Mouse (Mus musculus) monocyte, adult 2 months (primary cell): ENCODE results near the gene Nudt22.

Experiments
- DNase-seq, 2 experiments: peaks; one replicate each; pipeline ENCODE4 v3.0.0; 2022; ENCODE audit warnings: low spot score in 2 of 2, low read depth in 1 of 2

Nudt22 gene

DNA sequence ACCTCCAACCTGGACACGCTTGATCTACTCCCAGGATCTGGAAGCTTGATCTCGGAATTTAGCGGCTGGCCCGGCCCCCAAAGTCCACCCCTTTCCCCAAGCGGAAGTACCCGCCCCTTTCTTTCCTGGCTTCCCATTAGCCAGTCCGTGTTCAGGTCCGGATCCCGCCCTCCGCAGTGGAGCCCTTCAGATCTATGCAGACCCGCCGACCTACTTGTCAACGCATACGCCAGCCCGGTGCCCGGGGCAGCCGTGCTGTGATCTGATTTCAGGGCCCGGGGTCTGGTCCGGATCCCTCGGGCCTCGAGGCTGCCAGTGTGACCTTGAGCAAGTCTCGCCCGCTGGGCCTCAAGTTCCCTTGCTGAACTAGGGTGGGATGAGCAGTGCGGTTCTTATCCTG, at the start of gene Nudt22, which contains the start of gene Trpt1:
Gene Nudt22 (minus strand): TSS at position 112 of the 400 bp plus-strand sequence.
Gene Trpt1 (plus strand): TSS at position 126 of the 400 bp plus-strand sequence.
- peak in 1 of 2 experiments; percentile 50 for DNase-seq

GRCm38 (mm10) chr19:7044706-7045105, 48.8 kb upstream of the Nudt22 start:
- no peak for DNase-seq

DNA sequence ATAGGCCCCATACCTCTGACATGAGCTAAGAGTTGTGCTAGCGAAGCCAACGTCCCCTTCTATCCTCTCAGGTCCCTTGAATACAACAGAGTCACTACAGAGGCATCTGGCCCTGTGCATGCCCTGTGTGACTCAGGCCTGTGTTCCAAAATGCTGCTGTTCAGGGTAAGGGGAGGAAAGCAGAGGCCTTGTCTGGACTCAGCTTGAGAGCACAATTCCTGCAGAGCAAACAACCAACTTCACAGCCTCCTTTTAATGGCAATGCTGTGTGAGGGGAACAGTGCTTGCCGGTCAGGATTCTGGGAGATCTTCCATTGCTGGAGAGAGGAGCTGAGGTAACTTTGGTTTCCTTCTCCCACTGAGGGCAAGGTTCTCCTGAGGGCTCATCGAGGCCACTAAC, 48.4 kb upstream of the Nudt22 start:
- DNase-seq = no peak

- no peak for DNase-seq
These were observed 45.3 kb upstream of the Nudt22 start for GRCm38 (mm10) chr19:7041171-7041570.

- no peak for DNase-seq
These were observed 44.8 kb upstream of the Nudt22 start for GRCm38 (mm10) chr19:7040637-7041130.

DNA sequence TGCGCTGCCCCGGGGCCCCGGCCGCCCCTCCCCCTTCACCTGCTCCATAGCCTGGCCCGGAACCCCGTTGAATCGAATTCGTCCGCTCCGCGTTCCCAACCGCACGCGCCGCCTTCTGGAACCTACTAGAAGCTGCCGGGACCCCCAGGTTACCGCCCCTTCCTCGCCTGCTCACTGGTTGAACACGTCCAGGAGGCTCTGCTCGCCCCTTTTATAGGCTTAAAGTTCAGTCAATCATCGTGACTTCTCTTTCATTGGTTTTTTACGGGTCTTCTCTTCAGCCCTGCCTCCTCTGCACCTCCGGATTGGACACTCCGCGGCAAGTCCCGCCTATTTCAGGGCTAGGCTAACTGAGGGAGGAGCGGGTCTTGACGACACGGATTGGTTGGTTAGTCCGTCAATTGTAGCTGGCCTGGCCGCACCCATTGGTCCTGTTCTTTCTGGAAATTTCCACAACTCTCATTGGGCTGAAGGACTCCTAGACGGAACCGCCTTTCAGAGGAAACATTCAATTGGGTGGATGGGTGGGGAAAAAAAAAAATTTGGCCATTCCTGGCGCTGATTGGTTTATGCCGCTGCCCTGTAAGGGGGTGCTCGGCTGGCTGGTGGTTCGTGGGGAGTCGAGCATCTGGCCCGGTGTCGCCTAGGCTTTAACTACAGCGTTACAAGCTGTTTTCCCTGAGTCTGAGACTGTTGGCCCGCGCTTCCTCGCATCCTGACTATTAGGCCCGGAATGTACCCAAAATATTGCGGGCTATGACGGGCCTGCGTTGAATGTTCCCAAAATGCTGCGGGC, 44.1 kb upstream of the Nudt22 start, which contains the start of gene Stip1:
Gene Stip1 (minus strand): TSS at position 127 of the 796 bp plus-strand sequence.
- DNase-seq = peak; percentile 97 to 99

GRCm38 (mm10) chr19:7039088-7039720, 43.3 kb upstream of the Nudt22 start:
- peak in 1 of 2 experiments; percentile 18 for DNase-seq

- DNase-seq = no peak
These were observed 38.1 kb upstream of the Nudt22 start for GRCm38 (mm10) chr19:7034006-7034405.

- DNase-seq = no peak
These were observed 33.6 kb upstream of the Nudt22 start for GRCm38 (mm10) chr19:7029531-7029930.

GRCm38 (mm10) chr19:7020224-7020641, 24.3 kb upstream of the Nudt22 start:
- peak in 1 of 2 experiments; percentile 42 for DNase-seq

GRCm38 (mm10) chr19:7019191-7019590, 23.3 kb upstream of the Nudt22 start, which contains the start of gene Fermt3:
Gene Fermt3, minus strand, starts transcription at chr19:7019469.
- DNase-seq = peak; percentile 48 to 72

DNA sequence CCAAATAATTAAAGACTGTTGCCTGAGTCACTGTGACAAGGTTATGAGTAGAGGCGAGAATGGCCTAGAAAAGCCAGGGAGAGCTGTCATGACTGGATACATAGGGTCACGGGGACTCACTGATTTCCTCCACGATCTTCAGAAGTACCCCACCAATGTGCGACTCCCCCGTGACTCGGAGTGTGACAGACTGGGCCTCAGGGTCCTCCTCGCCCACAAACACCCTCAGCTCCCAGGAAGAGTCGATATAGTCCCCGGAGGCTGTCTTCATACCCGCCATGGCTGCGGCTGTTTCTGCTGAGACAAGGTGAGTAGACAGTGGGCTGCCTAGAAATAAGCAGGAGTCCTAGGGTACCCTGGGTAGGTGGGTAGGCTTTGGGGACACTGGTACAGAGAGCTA, 22.6 kb upstream of the Nudt22 start:
- peak in 1 of 2 experiments; percentile 29 for DNase-seq

GRCm38 (mm10) chr19:7017541-7018457, 21.9 kb upstream of the Nudt22 start:
- peak; percentile 41 to 58 for DNase-seq

DNA sequence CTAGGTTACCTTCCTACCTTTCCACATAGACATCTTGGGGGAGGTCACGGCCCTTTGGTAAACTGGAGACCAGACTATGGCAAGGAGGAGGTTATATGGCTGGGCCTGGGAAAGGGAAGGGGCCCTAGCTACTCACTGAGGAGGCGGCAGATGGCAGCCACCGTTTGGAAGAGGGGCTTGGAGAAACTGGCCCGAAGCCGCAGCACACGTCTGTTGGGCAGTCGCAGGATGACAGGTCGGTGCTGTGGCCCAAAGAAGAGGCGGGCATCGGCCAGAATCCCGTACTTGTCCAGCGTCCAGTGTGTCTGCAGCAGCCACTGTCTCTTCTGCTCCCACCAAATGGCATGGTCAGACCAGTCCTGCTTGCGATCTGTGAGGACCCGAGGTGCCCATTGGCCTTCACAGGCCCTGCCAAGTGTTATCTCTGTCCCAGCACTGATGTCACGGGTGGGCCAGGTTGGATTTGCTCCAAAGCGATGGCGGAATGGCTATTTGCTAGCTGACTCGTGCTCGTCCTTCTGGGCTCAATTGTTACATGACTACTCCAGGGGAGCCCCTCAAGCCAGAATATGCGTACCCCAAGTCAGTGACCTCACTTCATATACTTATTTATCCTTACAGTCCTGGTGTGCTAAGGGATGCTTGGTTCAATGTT, 18.7 kb upstream of the Nudt22 start:
- no peak for DNase-seq

- no peak for DNase-seq
These were observed 18.1 kb upstream of the Nudt22 start for GRCm38 (mm10) chr19:7013984-7014383.

GRCm38 (mm10) chr19:7012426-7012825, 16.5 kb upstream of the Nudt22 start:
- no peak for DNase-seq

- no peak for DNase-seq
These were observed 11.1 kb upstream of the Nudt22 start for GRCm38 (mm10) chr19:7006892-7007593.

GRCm38 (mm10) chr19:6999360-7000063, 3.6 kb upstream of the Nudt22 start:
- DNase-seq = no peak

DNA sequence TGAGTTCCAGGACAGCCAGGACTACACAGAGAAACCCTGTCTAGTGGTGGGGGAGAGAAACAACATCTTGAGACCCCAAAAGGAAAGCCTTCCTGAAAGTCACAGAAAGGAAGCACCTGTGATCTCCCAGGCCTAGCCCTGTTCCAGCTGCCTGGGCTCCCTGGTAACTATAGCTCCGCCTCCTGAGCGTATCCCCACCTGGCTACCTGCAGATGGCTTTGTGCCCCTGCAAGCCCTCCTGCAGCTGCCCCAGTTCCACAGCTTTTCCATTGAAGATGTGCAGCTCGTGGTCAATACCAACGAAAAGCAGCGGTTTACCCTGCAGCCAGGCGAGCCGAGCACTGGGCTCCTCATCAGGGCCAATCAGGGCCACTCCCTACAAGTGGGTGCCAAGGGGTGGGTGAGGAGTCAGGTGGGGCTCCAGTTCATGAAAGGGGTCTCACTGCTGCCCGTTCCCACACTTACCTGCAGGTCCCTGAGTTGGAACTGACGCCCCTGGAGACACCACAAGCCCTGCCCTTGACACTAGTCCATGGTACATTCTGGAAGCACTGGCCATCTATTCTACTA, 1.9 kb upstream of the Nudt22 start:
- DNase-seq = no peak
